Mouse (Mus musculus) bone marrow macrophage, adult 2 months (primary cell): ENCODE measurements around the gene Dcaf4. TPM values are rescaled to one million over a fixed set of nuclear protein-coding genes. Genes with fewer than 3 reads are reported as not detected.

Experiments
- H3K27ac ChIP-seq: 2 replicates; pipeline ENCODE4 v1.5.1; 2012; ENCODE audit warnings: low read depth, low read length; ENCODE audit not compliant: insufficient read depth
- H3K4me1 ChIP-seq: 2 replicates; pipeline ENCODE4 v1.6.1; 2012; ENCODE audit warnings: low read length; ENCODE audit not compliant: control insufficient read depth, insufficient read depth
- H3K4me3 ChIP-seq: 2 replicates; pipeline ENCODE4 v1.5.1; 2012; ENCODE audit warnings: mild to moderate bottlenecking, low read length, moderate library complexity; ENCODE audit not compliant: insufficient read depth
- CTCF ChIP-seq: IDR thresholded peaks from 2 replicates; pipeline ENCODE4 v1.5.1; 2012; ENCODE audit warnings: low read depth, mild to moderate bottlenecking, low read length, moderate library complexity
- POLR2A ChIP-seq: IDR thresholded peaks from 2 replicates; pipeline ENCODE4 v1.6.1; 2012; ENCODE audit warnings: mild to moderate bottlenecking, low read depth, low read length, borderline replicate concordance
- polyA plus RNA-seq: library from polyadenylated mRNA; stranded (reverse); fragments of >200 nt; gene quantifications from 2 replicates; pipeline ENCODE4 v1.2.4, GENCODE M21; 2012; ENCODE audit not compliant: missing spikeins, insufficient read depth, insufficient read length

The Dcaf4 gene
- polyA plus RNA-seq, 1 experiment = 8.2 TPM

DNA sequence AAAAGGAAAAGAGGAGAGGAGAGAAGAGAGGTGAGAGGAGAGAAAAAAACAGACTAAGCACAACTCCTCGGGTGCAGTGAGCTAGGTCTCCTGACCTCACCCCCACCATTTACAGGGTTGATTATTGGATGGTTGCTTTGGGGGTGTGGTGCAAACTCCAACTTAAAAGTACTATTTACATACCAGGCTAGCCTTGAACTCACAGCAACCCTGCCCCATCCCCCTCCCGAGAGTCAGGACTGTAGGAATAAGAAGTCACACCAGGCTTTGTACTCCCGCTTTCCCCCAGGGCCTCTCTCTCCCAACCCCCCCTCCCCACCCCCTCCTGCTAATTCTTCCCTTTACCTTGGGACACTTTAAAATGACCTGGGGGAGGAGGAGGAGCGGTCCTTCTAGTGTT lies 23.9 kb upstream of the Dcaf4 start:
- Histone ChIP-seq H3K4me1 (no peaks in the 10 kb centered on the region), H3K27ac (no peak overlapping the region), H3K4me3 (no peak overlapping the region)
- TF ChIP-seq POLR2A (no peak), CTCF (no peak)

DNA sequence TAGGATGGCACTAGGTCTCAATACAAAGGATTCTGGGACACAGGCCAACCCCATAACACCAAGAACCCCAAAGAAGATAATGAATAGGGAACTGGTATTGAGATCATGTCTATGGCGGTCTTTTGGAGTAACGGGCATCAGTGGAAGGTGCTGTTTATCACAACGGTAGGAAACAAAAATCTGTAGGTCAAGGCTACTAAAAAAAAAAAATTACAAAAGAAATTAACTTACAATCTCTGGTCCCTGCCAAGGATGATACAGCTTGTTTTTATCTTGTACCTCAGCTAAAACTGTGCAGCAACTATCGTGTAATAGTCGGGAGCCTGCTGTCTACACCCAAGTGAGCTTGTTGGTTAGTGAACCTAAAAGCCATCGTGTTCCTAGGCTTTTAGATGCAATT lies 23.5 kb upstream of the Dcaf4 start:
- no peaks in the 10 kb centered on the region for H3K4me1 ChIP-seq
- TF ChIP-seq POLR2A (no peak), CTCF (no peak)
- no peak overlapping the region for H3K4me3 ChIP-seq
- H3K27ac ChIP-seq = no peak overlapping the region

DNA sequence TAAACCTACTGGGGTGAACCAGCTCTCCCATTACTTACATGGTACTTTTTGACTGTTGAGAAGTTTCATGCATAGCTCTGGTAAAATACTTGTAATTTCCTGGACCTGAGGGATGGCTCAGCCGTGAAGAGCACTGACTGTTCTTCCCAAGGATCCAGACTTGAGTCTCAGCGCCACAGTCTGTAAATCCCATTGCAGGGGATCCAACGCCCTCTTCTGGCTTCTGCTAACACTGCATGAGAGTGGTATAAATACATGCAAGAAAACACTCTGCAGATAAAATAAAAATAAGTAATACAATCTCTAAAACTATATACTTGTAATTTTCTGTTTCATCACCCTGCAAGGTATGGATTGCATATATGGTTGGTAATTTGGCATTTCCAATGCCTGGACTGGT lies 22.3 kb upstream of the Dcaf4 start:
- H3K27ac ChIP-seq = no peak overlapping the region
- no peak for TF ChIP-seq POLR2A
- no peak for TF ChIP-seq CTCF
- H3K4me3 ChIP-seq = no peak overlapping the region
- H3K4me1 ChIP-seq = no peaks in the 10 kb centered on the region

DNA sequence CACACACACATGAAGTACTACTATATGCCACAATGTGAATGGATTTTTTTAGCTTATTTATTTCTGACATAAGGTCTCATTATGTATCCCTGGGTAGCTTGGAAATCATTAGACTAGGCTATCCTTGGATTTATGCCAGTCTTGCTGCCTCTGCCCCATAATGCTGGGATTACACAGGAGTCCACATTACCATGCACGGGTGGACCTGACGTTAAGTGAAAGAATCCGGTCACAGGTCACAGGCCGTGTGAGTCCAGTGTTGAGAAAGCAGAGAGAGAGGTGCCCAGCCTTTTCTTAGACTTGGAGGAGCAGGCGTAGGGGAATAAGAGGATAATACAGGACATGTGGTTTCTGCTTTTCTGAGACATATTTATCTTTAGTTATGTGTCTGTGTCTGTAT lies 21.0 kb upstream of the Dcaf4 start:
- Histone ChIP-seq H3K4me3 (no peak overlapping the region), H3K27ac (no peak overlapping the region), H3K4me1 (no peaks in the 10 kb centered on the region)
- TF ChIP-seq CTCF (no peak), POLR2A (no peak)

DNA sequence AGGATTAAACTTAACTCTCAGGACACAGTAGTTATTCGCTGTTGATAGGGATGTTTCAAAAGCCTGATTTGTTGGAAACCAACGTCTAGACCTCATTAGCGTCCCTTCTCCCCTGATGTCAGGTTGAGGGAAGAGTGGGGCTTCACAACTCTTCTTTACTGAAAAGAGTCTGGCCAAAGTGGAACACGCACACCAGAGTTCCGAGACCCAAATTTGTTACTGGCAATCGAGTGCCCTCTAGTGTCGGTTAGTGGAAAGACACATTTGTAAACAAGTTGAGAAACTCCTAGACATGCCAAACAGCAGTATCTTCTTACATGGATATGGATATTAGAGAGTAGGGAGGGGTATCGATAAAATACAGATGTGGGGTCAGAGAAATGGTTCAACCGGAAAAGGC lies 18.1 kb upstream of the Dcaf4 start:
- Histone ChIP-seq H3K4me1 (no peaks in the 10 kb centered on the region), H3K4me3 (no peak overlapping the region), H3K27ac (no peak overlapping the region)
- TF ChIP-seq POLR2A = no peak

DNA sequence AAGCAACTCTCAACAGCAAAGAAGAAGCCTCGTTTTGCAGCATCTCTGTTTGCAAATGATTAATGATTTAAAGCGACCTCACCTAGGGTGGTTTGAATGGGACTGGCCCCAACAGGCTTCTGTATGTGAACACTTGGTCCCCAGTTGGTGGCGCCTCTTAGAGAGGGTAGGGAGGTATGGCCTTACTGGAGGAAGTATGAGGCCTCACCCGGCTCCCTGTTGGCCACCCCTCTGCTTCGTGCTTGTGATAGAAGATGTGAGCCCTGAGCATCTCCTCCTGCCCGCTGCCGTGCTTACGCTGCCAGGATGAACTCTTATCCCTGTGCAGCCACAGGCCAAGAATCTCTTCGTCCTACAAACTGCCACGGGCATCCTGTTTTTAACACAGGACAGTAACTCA lies 13.7 kb upstream of the Dcaf4 start:
- no peaks in the 10 kb centered on the region for H3K4me1 ChIP-seq
- no peak overlapping the region for H3K4me3 ChIP-seq
- no peak overlapping the region for H3K27ac ChIP-seq
- TF ChIP-seq CTCF (no peak), POLR2A (no peak)

DNA sequence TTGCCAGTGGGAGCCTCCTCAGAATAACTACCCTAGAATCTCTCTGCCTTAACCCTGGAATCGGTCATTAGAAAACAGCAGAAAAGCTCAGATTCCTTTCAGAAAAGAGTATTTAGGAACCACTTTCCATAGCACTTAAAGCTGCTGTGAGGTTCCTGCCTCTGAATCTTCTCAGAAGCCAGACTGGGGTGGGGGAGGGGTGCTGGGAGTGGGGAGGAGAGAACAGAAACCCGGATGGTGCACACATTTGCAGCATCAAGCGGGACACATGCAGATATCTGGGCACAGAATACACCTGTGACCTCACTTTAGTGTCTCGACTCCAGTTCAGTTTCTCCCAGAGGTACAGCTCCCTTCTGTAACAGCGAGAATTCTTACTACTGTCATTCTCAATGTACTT lies 9.7 kb upstream of the Dcaf4 start:
- Histone ChIP-seq H3K4me1 (no peaks in the 10 kb centered on the region), H3K27ac (no peak overlapping the region), H3K4me3 (no peak overlapping the region)
- TF ChIP-seq POLR2A (no peak), CTCF (no peak)

DNA sequence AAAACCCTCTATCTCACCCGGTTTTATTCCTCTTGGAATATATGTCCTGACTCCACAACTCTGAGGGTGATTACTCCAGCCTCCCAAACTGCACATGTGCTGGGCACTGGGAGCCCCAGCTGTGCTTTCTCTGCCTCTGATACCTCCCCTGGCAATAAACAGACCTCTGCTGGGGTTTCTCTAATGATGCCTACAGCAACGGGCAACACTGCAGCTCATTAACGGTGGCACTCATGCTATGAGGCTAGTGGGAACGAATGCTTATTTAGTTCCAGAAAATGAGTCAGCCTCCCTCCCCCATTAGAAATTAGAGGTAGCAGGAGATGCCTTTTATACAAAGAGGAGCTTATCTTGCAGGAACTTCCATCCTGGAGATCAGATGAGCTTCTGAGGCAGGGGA lies 7.5 kb upstream of the Dcaf4 start:
- H3K4me1 ChIP-seq = no peaks in the 10 kb centered on the region
- no peak overlapping the region for H3K27ac ChIP-seq
- TF ChIP-seq CTCF = no peak
- TF ChIP-seq POLR2A = no peak
- H3K4me3 ChIP-seq = no peak overlapping the region

DNA sequence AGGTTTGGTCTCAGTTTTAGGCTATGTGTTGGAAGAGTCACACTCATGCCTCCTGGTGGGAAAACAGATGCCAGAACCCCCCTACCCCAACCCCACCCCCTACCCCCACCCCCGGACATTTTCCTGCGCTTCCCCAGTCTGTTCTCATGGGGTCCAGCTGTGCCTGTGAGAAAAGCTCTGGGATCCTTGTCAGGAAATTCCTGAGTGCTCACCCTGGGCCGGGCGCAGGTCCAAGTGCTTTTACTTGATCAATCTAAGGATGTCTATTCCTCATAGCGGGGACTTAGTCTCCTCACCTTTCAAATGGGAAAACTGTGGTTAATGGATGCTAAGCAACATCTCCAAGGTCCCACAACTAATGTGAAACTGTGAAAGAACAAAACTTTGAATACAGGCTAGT lies 7.1 kb upstream of the Dcaf4 start:
- Histone ChIP-seq H3K4me1 (no peaks in the 10 kb centered on the region), H3K27ac (no peak overlapping the region), H3K4me3 (no peak overlapping the region)
- no peak for TF ChIP-seq POLR2A
- TF ChIP-seq CTCF = no peak

DNA sequence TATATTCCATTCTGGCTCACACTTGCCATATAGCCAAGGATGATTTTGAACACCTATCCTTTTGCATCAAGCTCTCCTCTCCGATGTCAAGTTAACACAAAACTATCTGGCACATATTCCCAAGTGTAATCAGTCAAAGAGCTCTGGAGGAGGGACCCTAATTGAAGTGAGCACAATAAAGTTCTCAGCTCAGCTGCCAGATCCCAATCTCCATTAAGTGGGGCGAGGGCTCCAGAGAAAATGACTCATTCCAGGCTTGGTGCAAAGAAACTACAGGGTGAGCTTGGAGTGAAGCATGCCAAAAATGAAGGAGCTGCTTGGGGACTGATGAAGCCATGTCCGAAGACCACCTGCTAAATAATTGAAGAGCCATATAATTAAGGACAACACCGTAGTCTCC lies 6.0 kb upstream of the Dcaf4 start:
- Histone ChIP-seq H3K27ac (no peak overlapping the region), H3K4me1 (no peaks in the 10 kb centered on the region), H3K4me3 (no peak overlapping the region)
- TF ChIP-seq POLR2A (no peak), CTCF (no peak)

DNA sequence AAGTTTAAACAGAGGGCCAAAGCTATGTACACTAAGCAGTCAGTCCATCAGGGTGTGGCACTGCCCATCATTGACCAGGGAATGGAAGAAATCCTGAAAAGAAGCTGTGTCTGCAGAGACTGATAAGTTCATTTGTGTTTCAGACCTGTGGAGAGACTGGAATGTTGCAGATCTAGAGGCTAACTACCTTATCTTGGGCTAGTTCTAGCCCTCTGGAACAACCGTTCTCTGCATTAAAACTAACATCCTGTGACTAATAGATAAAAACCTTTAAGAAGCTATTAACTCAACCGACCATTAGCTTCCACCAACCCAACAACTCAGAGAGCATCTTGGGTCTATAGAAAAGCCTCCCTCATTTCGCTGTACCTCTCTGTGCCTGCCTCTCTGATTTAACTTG lies 2.7 kb upstream of the Dcaf4 start:
- peaks cover 5% of the 10 kb centered on the region for H3K4me1 ChIP-seq
- TF ChIP-seq POLR2A (no peak), CTCF (no peak)
- H3K27ac ChIP-seq = no peak overlapping the region
- H3K4me3 ChIP-seq = no peak overlapping the region

DNA sequence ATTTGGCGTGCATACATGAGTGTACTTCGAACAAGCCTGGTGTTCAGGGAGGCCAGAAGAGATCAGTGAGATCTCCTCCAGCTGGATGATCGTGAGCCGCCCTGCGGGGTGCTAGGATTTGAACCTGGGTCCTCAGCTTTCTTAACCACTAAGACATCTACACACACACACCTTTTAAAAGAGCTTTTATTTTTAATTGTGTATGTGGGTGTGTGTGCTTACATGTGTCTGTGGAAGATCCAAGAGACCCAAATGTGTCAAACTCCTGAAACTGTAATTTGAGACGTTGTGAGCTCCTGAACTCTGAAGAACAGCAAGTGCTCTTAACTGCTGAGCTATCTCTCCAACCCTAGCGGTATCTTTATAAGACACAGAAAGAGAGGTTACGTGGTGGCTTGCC lies 817 bp downstream of the Dcaf4 start:
- Histone ChIP-seq H3K4me3 (peak overlapping the region; percentile 93), H3K27ac (no peak overlapping the region), H3K4me1 (peaks cover 9% of the 10 kb centered on the region)
- no peak for TF ChIP-seq POLR2A
- TF ChIP-seq CTCF = no peak
